In genomic region chrX:57393412-57393811, GRCm38 (mm10) we compare ENCODE assay signal across 9 mouse cellular contexts. TPM values are rescaled to one million over a fixed set of nuclear protein-coding genes. Genes with fewer than 3 reads are reported as not detected.
DNase-seq lines count a peak whose midpoint lies in the region; ATAC-seq and TF ChIP-seq lines count a peak whose summit lies in the region.
"Had no signal": no experiment of that assay in that cellular context is flagged by ENCODE, and none has a peak within 500 bp of the region (broad histone marks: within the 10 kb centered on the region; RNA-seq: fewer than 3 reads in every experiment).

No protein-coding gene starts in this region.

- no peak overlapping the region for H3K9ac ChIP-seq in limb, embryonic 12.5 days (replicated peaks)

- intact Hi-C loops in left cerebral cortex, adult 2 months (cut with DNase I) = loop anchor here (2.0 kb wide), 1 partner anchor 341 kb away; the partner anchor contains the start of gene Htatsf1
- intact Hi-C loops in left cerebral cortex, postnatal 25 days (cut with DNase I) = no loop called here
- intact Hi-C loops in left cerebral cortex, postnatal 4 days (cut with DNase I) = no loop called here

- H3K36me3 ChIP-seq in forebrain, embryonic 10.5 days (replicated peaks) = peaks cover 24% of the 10 kb centered on the region
- peaks cover 15% of the 10 kb centered on the region for H3K36me3 ChIP-seq in limb, embryonic 12.5 days

- peak overlapping the region; percentile 68 for H3K4me3 ChIP-seq in left cerebral cortex, adult 2 months
- peak overlapping the region; percentile 65 for H3K4me3 ChIP-seq in forebrain, embryonic 10.5 days
- H3K4me3 ChIP-seq in limb, embryonic 12.5 days (replicated peaks) = peak overlapping the region; percentile 56

- no peaks in the 10 kb centered on the region for H3K27me3 ChIP-seq in forebrain, embryonic 10.5 days (ENCODE audit: poor library complexity, severe bottlenecking)
- H3K27me3 ChIP-seq in limb, embryonic 12.5 days = no peaks in the 10 kb centered on the region

- no peak for DNase-seq in left cerebral cortex, adult 2 months (ENCODE audit: extremely low spot score in 1 of 2, low spot score in 2 of 2)
- DNase-seq in left cerebral cortex, postnatal 25 days (ENCODE audit: low spot score in 2 of 2) = no peak
- DNase-seq in forebrain, embryonic 10.5 days (ENCODE audit: extremely low spot score, low spot score) = no peak
- DNase-seq in retina, adult 2 months (ENCODE audit: low read depth, low spot score) = peak; percentile 2
- no peak for DNase-seq in urinary bladder, postnatal 10 days (ENCODE audit: low spot score)
- DNase-seq in cerebellum, adult 11 months = no peak
- DNase-seq in left cerebral cortex, postnatal 4 days = no peak

- no peaks in the 10 kb centered on the region for H3K4me1 ChIP-seq in forebrain, embryonic 10.5 days
- H3K4me1 ChIP-seq in limb, embryonic 12.5 days (replicated peaks) = no peaks in the 10 kb centered on the region

- TF ChIP-seq CTCF in left cerebral cortex, adult 2 months (IDR thresholded peaks at IDR 0.05) = no peak

- no peak for ATAC-seq in limb, embryonic 12.5 days (ENCODE audit: insufficient number of reproducible peaks, insufficient read depth, low FRiP score, low TSS enrichment, low read depth)

- H3K4me2 ChIP-seq in limb, embryonic 12.5 days = peak overlapping the region; percentile 28

- H3K9me3 ChIP-seq in forebrain, embryonic 10.5 days = no peaks in the 10 kb centered on the region
- H3K9me3 ChIP-seq in limb, embryonic 12.5 days = no peaks in the 10 kb centered on the region

- peak overlapping the region; percentile 16; the same call in 1 of the 2 replicates for H3K27ac ChIP-seq in left cerebral cortex, adult 2 months
- peak overlapping the region; percentile 93 for H3K27ac ChIP-seq in forebrain, embryonic 10.5 days
- H3K27ac ChIP-seq in limb, embryonic 12.5 days = no peak overlapping the region

- 19% methylated on average over 7 of the region's 7 CpGs for WGBS in forebrain, embryonic 10.5 days
- WGBS in limb, embryonic 12.5 days = 26% methylated on average over 7 of the region's 7 CpGs

RNA-seq across cellular contexts. Expression of gene Rbmx, which starts 0.6 kb away (rescaled TPM):
- total RNA-seq in left cerebral cortex, adult 2 months (2021) = 10 to 100 TPM; 51.2 to 52.4 TPM
- total RNA-seq in left cerebral cortex, postnatal 25 days (2021) = 10 to 100 TPM; 43.1 to 45.5 TPM
- polyA plus RNA-seq in forebrain, embryonic 10.5 days (2016; fragmentation: Nextera tagmentation; extraction: Ambion mirVana) = 195 TPM in 2 replicates
- 203 and 210 TPM in 2 replicates for polyA plus RNA-seq in limb, embryonic 12.5 days (2016; fragmentation: Nextera tagmentation; extraction: Ambion mirVana)
- total RNA-seq in left cerebral cortex, postnatal 4 days (2021) = 100 to 1,000 TPM; 133 to 137 TPM

RNA-seq across cellular contexts. Expression of gene Gm364, which starts 15.5 kb away (rescaled TPM):
- not detected for total RNA-seq in left cerebral cortex, adult 2 months (2021)
- not detected for total RNA-seq in left cerebral cortex, postnatal 25 days (2021)
- polyA plus RNA-seq in forebrain, embryonic 10.5 days (2016; fragmentation: Nextera tagmentation; extraction: Ambion mirVana) = not detected in 2 replicates
- polyA plus RNA-seq in limb, embryonic 12.5 days (2016; fragmentation: Nextera tagmentation; extraction: Ambion mirVana) = not detected in 2 replicates
- total RNA-seq in left cerebral cortex, postnatal 4 days (2021) = not detected
- polyA plus RNA-seq: large intestine, adult 2 months had no signal

RNA-seq across cellular contexts. Expression of gene Arhgef6, which starts 54.9 kb away (rescaled TPM):
- total RNA-seq in left cerebral cortex, adult 2 months (2021) = 10 to 100 TPM; 14.4 to 16.4 TPM
- total RNA-seq in left cerebral cortex, postnatal 25 days (2021) = 10 to 100 TPM in 1 of 2 experiments, 1 to 10 TPM in 1; 8.1 to 13.0 TPM
- 2.8 and 3.0 TPM in 2 replicates for polyA plus RNA-seq in forebrain, embryonic 10.5 days (2016; fragmentation: Nextera tagmentation; extraction: Ambion mirVana)
- polyA plus RNA-seq in limb, embryonic 12.5 days (2016; fragmentation: Nextera tagmentation; extraction: Ambion mirVana) = 5.0 and 6.1 TPM in 2 replicates
- 1 to 10 TPM; 5.9 to 6.4 TPM for total RNA-seq in left cerebral cortex, postnatal 4 days (2021)
